In the genomic region with DNA sequence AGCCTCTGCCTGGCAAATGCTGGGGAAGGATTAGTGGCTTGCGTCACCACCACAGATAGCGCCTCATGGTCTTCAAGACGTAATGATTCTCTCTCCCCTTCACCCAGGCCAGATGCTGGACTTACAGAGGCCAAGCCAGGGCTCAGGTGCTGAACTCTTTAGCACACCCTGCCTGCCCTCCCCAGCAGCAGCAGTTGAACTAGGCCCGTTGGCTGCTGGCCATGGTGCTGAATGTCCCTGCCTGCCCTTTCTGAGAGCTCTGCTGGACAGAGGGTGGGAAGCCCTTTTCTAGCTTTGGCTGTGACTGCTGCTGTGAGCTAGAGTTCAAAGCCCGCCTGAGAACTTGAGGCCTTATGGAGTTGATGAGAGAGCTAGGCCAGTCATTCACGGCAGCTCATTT, we compare ENCODE assay signal across 9 mouse cellular contexts.
DNase-seq lines count a peak whose midpoint lies in the region; ATAC-seq and TF ChIP-seq lines count a peak whose summit lies in the region.
"Had no signal": no experiment of that assay in that cellular context is flagged by ENCODE, and none has a peak within 500 bp of the region (broad histone marks: within the 10 kb centered on the region; RNA-seq: fewer than 3 reads in every experiment).

No protein-coding gene starts in this region.

- ATAC-seq in heart, embryonic 12.5 days (ENCODE audit: insufficient number of reproducible peaks, low FRiP score): no peak

- H3K79me3 ChIP-seq in C2C12 (ENCODE audit: low read depth): no peaks in the 10 kb centered on the region

- WGBS in heart, embryonic 12.5 days: 20% methylated on average over 6 of the region's 6 CpGs

- H3K9me3 ChIP-seq in heart, embryonic 12.5 days (replicated peaks): no peaks in the 10 kb centered on the region
- H3K9me3 ChIP-seq: limb, embryonic 13.5 days had no signal

- peak; percentile 30 to 69 for DNase-seq in heart, adult 18-20 months
- peak; percentile 28 for DNase-seq in brain, embryonic 14.5 days (ENCODE audit: low read depth)
- DNase-seq in heart, postnatal 14 days: peak; percentile 64 to 78
- DNase-seq in lung, adult 18-20 months: peak; percentile 13 to 36
- no peak for DNase-seq in left cerebral cortex, adult 9 months (ENCODE audit: low spot score in 2 of 2)

- H3K4me1 ChIP-seq in heart, embryonic 12.5 days (replicated peaks): peaks cover 6% of the 10 kb centered on the region; the same call in 1 of the 2 replicates
- H3K4me1 ChIP-seq in testis, adult 2 months (ENCODE audit: control insufficient read depth, insufficient read depth, low read length): no peaks in the 10 kb centered on the region
- H3K4me1 ChIP-seq: limb, embryonic 13.5 days had no signal

- no peaks in the 10 kb centered on the region for H3K79me2 ChIP-seq in C2C12 (ENCODE audit: control insufficient read depth, insufficient read depth)

- intact Hi-C loops in heart, postnatal 14 days (cut with DNase I): no loop called here

- no peak overlapping the region for H3K4me3 ChIP-seq in heart, embryonic 12.5 days
- H3K4me3 ChIP-seq in C2C12 (ENCODE audit: insufficient read depth, poor library complexity, severe bottlenecking): no peak overlapping the region
- H3K4me3 ChIP-seq in testis, adult 2 months (ENCODE audit: control insufficient read depth, low read depth, low read length): no peak overlapping the region
- H3K4me3 ChIP-seq: limb, embryonic 13.5 days had no signal

- H3K27me3 ChIP-seq in heart, embryonic 12.5 days (replicated peaks): 0 out of 2 replicates have a peak, but pooled peaks cover 4% of the 10 kb centered on the region
- peaks cover 15% of the 10 kb centered on the region for H3K27me3 ChIP-seq in C2C12 (ENCODE audit: control insufficient read depth, insufficient read depth, insufficient read length)
- H3K27me3 ChIP-seq in testis, adult 2 months (ENCODE audit: control insufficient read depth, insufficient read depth, low read length): no peaks in the 10 kb centered on the region
- H3K27me3 ChIP-seq: limb, embryonic 13.5 days had no signal

- TF ChIP-seq POLR2A in brain, embryonic 14.5 days (IDR thresholded peaks at IDR 0.05; ENCODE audit: borderline replicate concordance, extremely low read depth, insufficient read depth, insufficient read length, poor library complexity, severe bottlenecking): no peak
- no peak for TF ChIP-seq POLR2A in testis, adult 2 months (IDR thresholded peaks at IDR 0.05; ENCODE audit: control insufficient read depth, low read depth, low read length)

- H3K4me2 ChIP-seq in heart, embryonic 12.5 days: no peak overlapping the region
- H3K4me2 ChIP-seq: limb, embryonic 13.5 days had no signal

- H3K9ac ChIP-seq in heart, embryonic 12.5 days: no peak overlapping the region
- H3K9ac ChIP-seq: limb, embryonic 13.5 days had no signal

- H3ac ChIP-seq in C2C12 (ENCODE audit: control insufficient read depth, insufficient read length, low read depth): no peak overlapping the region

- H3K27ac ChIP-seq in heart, embryonic 12.5 days (ENCODE audit: poor library complexity, severe bottlenecking): no peak overlapping the region
- no peak overlapping the region for H3K27ac ChIP-seq in testis, adult 2 months (ENCODE audit: control insufficient read depth, insufficient read depth, low read depth, low read length)
- H3K27ac ChIP-seq: limb, embryonic 13.5 days had no signal

- no peaks in the 10 kb centered on the region for H3K36me3 ChIP-seq in heart, embryonic 12.5 days
- H3K36me3 ChIP-seq in C2C12 (ENCODE audit: control insufficient read depth, insufficient read depth): no peaks in the 10 kb centered on the region
- H3K36me3 ChIP-seq in testis, adult 2 months (ENCODE audit: control insufficient read depth, insufficient read depth, low read length): no peaks in the 10 kb centered on the region
- H3K36me3 ChIP-seq: limb, embryonic 13.5 days had no signal

- TF ChIP-seq CTCF in C2C12 (IDR thresholded peaks at IDR 0.05; ENCODE audit: control insufficient read depth, insufficient read depth, insufficient read length): no peak
- peak; percentile 5; the same call in 1 of the 2 replicates for TF ChIP-seq CTCF in brain, embryonic 14.5 days (IDR thresholded peaks at IDR 0.05; ENCODE audit: borderline replicate concordance, extremely low read depth, insufficient read depth, insufficient read length)
- 0 out of 2 replicates have a peak, but pooled peaks have one; percentile 12 for TF ChIP-seq CTCF in testis, adult 2 months (IDR thresholded peaks at IDR 0.05; ENCODE audit: control insufficient read depth, insufficient read depth, insufficient replicate concordance, low read depth, low read length)

TF ChIP-seq in C2C12, 6 proteins besides CTCF, POLR2A, EP300 and RAD21:
- TF ChIP-seq MAX (IDR thresholded peaks at IDR 0.05): peak; percentile 43
- TF ChIP-seq MYOG (IDR thresholded peaks at IDR 0.05; ENCODE audit: control insufficient read depth, extremely low read depth, insufficient read length): no peak

Comparison
In these comparisons a context has a peak if more than half of its experiments do, and no peak if none do; other contexts are left out.
1. DNase-seq: peak in heart, adult 18-20 months (2 of 2), brain, embryonic 14.5 days (single experiment), heart, postnatal 14 days (2 of 2) and lung, adult 18-20 months (2 of 2); none in left cerebral cortex, adult 9 months (0 of 2).